Mouse (Mus musculus) CD4-positive naive resting alpha-beta T cell, adult 76 days (primary cell): ENCODE data around the gene Tnnc2. TPM values are rescaled to one million over a fixed set of nuclear protein-coding genes. Genes with fewer than 3 reads are reported as not detected.

Experiments used
- total RNA-seq: library from RNA; stranded (reverse); gene quantifications from one replicate; pipeline ENCODE4 v1.2.4, GENCODE M21; 2023

Tnnc2 gene
- 1.2 TPM for total RNA-seq

DNA sequence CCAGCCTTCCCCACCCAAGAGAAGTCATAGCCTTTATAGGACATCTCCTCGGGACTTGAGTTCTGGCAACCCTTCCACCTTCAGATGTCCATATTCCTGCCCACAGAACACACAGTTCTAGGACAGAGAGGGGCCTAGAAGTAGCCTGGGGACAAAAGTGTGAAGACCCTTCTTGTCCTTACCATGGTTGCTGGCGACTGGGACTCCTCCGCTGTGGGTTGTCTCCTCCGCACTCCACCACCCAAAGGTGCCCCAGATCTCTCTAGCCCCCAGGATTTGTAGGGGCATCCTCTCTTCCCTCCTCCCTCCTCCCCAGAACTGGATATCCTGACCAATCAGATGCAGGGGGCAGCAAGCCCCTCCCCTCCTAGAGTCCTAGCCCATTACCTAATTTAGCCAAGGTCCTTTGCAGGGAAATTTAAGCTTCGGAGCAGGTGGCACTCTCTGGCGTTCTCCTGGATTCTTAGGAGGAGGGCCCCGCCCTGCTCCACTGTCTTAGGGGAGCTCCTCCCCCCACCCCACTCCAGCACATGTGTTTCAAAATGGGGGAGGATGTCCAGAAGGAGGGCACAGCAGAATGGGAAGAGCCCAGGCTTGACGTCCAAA is at the start of gene Tnnc2:
TSS of gene Tnnc2 (minus strand) at position 487 of the 606 bp plus-strand sequence.

GRCm38 (mm10) chr2:164828437-164828836 is 48.7 kb upstream of the Tnnc2 start, which contains the start of gene Spata25:
Gene Spata25, minus strand, starts transcription at chr2:164828537.

GRCm38 (mm10) chr2:164822636-164823165 is 42.9 kb upstream of the Tnnc2 start, which contains the start of gene Zswim1:
Gene Zswim1, plus strand, starts transcription at chr2:164822686.

DNA sequence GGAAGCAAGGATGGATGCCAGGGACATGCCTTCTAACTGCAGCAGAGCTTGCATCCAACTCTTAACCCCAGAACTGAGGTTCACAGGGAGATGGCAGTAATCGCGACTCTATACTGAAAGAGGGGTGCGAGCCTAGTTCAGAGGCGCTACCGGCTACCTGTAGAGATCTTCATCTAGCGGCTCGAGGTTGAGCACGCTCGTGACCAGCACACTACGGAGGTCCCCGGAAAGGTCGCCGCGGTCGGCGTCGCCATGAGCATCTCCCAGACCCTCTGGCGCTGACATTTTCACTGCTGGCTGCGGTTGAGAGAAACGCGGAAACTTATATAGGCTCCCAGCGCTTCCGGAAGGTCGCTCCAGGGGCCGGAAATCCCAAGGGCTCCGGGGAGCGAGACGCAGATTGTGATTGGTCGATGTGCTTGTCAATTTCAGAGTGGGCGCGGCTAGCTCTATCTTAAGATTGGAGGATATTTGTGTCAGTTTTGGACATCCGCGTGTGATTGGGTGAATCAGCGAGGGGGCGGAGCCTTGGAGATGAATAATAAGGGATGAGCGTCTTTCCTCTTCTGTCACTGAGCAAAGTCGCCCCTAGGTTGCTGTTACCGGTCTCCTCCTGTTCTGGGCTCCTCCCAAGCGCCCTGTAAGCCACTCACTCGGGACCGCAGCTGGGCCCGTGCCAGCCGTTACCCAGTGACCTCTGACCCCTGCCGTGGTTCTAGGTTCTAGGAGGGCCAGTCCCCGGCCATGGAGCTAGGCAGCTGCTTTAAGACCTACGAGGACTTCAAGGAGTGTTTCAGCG is 25.0 kb upstream of the Tnnc2 start, which contains the start of the genes Acot8 and Zswim3:
TSS of gene Acot8 (minus strand) at position 350 of the 799 bp plus-strand sequence.
TSS of gene Zswim3 (plus strand) at position 566 of the 799 bp plus-strand sequence.

DNA sequence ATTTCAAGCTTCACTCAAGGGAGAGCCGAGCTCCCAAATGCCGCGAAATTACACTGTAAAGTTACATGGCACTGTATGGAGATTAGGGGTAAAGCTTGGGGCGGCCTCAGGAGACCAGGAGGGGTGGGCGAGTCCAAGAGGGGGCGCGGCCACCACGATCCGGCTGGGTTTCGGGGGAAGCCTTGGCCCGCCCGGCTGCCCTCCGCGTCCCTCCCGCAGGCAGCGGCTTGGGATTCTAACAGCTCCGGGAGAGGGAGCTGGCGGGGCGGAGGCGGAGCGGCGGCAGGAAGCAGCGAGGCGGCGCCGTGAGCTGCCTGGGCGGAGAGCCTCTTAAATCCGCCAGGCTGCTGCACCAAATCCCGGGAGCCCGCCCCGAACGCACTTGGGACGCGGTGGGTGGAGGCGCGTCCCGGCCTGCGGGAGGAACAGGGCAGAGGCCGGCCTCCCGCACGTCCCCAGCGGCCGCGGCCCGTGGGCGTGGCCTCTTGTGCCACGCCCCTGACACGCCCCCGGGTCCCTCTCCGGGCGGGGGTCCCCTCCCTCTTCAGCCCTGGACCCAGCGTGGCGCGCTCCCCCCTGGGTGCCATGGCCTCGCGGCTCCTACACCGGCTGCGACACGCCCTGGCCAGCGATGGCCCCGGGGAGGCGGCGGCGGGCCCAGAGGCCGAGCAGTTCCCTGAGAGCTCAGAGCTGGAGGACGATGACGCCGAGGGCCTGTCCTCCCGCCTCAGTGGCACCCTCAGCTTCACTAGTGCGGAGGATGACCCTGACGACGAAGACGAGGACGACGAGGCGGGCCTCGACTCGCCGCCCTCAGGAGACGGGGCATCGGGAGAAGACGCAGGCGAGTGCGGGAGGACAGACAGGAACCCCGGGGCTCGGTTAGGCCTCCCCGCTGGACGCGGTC is 6.0 kb upstream of the Tnnc2 start, which contains the start of gene Snx21:
TSS of gene Snx21 (plus strand) at position 343 of the 907 bp plus-strand sequence.

DNA sequence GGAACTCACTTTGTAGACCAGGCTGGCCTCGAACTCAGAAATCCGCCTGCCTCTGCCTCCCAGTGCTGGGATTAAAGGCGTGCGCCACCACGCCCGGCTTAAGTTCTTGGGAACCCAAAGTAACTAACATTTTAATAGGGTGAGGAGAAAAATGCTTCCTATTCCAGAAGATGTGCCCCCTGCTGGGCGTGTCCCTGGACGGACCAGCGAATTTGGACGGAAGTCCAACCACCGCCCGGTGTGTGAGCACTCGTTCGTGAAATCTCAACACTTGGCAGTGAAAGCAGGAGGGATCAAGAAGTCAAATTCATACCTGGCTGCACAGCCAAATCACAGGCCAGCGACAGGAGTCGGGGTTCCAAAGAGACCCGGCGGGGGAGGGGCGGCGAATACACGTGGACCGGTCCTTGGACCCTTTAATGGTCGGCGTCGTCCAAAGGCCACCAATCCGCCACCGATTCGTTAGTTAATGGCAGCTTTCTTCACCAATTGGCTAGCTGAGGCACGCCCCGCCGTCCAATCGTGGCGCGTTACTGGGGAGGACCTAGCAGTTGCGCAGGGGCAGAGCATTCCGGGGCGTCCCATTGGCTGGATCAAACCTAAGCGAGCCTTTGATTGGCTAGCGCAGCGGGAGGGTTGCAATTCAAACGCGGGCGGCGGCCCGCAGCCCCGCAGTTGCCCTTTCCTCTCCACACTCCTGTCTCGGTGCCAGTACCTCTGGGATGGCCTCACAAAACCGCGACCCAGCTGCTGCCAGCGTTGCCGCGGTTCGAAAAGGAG is 10.3 kb downstream of the Tnnc2 start, which contains the start of gene Ube2c:
TSS of gene Ube2c (plus strand) at position 641 of the 780 bp plus-strand sequence.

DNA sequence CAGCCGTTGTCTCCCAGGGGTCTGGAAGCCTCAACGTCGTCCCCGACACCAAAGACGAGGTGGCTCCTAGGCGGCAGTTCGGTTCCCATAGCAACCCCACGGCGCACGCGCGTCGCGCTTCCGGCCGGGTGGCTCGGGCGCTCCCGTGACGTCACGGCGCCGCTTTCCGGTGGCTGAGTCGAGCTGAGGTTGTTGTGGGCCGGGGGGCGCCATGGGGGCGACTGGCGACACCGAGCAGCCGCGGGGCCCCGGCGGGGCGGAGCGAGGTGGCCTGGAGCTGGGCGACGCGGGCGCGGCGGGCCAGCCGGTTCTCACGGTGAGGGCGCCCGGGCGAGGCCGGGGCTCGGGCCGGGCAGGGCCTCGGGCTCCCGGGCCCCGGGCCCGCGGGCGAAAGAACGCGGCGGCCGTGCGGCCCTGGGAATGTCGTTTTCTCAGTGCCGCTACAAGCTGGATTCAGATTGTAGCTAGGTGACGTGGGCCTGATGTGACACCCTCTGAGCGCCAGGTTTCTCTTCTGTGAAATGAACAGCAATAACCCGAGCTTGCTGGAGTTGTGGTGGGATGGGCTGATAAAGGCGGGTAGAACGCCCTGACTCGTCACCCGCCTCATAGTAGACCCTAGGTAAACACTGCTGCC is 33.8 kb downstream of the Tnnc2 start, which contains the start of the genes Wfdc3 and Dnttip1:
TSS of gene Wfdc3 (minus strand) at position 89 of the 637 bp plus-strand sequence.
TSS of gene Dnttip1 (plus strand) at position 141 of the 637 bp plus-strand sequence.

Other genes starting within 250 kb of the Tnnc2 start
- not detected for gene Wfdc2, start 217.6 kb downstream of the Tnnc2 start, total RNA-seq
- not detected for gene Spint3, start 206.5 kb downstream of the Tnnc2 start, total RNA-seq
- not detected for gene Wfdc6a, start 194.5 kb downstream of the Tnnc2 start, total RNA-seq
- gene Eppin, start 186.4 kb downstream of the Tnnc2 start, total RNA-seq = not detected
- not detected for gene Wfdc6b, start 166.4 kb downstream of the Tnnc2 start, total RNA-seq
- gene Wfdc8, start 166.3 kb downstream of the Tnnc2 start, total RNA-seq = not detected
- gene Wfdc16, start 141.2 kb downstream of the Tnnc2 start, total RNA-seq = not detected
- gene Wfdc10, start 123.9 kb downstream of the Tnnc2 start, total RNA-seq = not detected
- gene Wfdc9, start 123.4 kb downstream of the Tnnc2 start, total RNA-seq = not detected
- gene Wfdc11, start 105.9 kb downstream of the Tnnc2 start, total RNA-seq = not detected
- gene Wfdc13, start 94.9 kb downstream of the Tnnc2 start, total RNA-seq = not detected
- gene Spint4, start 81.5 kb downstream of the Tnnc2 start, total RNA-seq = not detected
- not detected for gene Spint5, start 64.7 kb downstream of the Tnnc2 start, total RNA-seq
- gene Wfdc3, start 34.0 kb downstream of the Tnnc2 start, total RNA-seq = not detected
- 49.4 TPM for gene Dnttip1, start 34.0 kb downstream of the Tnnc2 start, total RNA-seq
- gene Ube2c, start 10.1 kb downstream of the Tnnc2 start, total RNA-seq = 2.8 TPM
- 0.35 TPM for gene Snx21, start 5.9 kb upstream of the Tnnc2 start, total RNA-seq
- 33.9 TPM for gene Acot8, start 24.9 kb upstream of the Tnnc2 start, total RNA-seq
- gene Zswim3, start 25.1 kb upstream of the Tnnc2 start, total RNA-seq = 2.2 TPM
- 10.8 TPM for gene Zswim1, start 42.7 kb upstream of the Tnnc2 start, total RNA-seq
- not detected for gene Spata25, start 48.6 kb upstream of the Tnnc2 start, total RNA-seq
- 103 TPM for gene Ctsa, start 52.9 kb upstream of the Tnnc2 start, total RNA-seq
- 0.59 TPM for gene Neurl2, start 53.5 kb upstream of the Tnnc2 start, total RNA-seq
- 2.6 TPM for gene Pltp, start 77.7 kb upstream of the Tnnc2 start, total RNA-seq
- 144 TPM for gene Pcif1, start 99.3 kb upstream of the Tnnc2 start, total RNA-seq
- 53.7 TPM for gene Zfp335, start 131.8 kb upstream of the Tnnc2 start, total RNA-seq
- gene Mmp9, start 160.8 kb upstream of the Tnnc2 start, total RNA-seq = 1.6 TPM
- gene Slc12a5, start 180.8 kb upstream of the Tnnc2 start, total RNA-seq = not detected